Mouse (Mus musculus): ENCODE measurements around the gene Tmem168. TPM values are rescaled to one million over a fixed set of nuclear protein-coding genes. Genes with fewer than 3 reads are reported as not detected.
A peak's percentile ranks its signal among the peaks of the same experiment; 100 is the strongest.

Tmem168 gene
- total RNA-seq (2021) (10 to 100 TPM; 15.6 to 18.3 TPM), polyA plus RNA-seq (2012; rRNA removed) (5.5 and 11.5 TPM in 2 replicates)
- long read RNA-seq, full-length matches to known transcripts = 22 of 23 reads
- long read RNA-seq, partial matches to known transcripts = 0 of 23 reads
- long read RNA-seq, other reads (novel, unspliced or antisense) = 1 of 23 reads

DNA sequence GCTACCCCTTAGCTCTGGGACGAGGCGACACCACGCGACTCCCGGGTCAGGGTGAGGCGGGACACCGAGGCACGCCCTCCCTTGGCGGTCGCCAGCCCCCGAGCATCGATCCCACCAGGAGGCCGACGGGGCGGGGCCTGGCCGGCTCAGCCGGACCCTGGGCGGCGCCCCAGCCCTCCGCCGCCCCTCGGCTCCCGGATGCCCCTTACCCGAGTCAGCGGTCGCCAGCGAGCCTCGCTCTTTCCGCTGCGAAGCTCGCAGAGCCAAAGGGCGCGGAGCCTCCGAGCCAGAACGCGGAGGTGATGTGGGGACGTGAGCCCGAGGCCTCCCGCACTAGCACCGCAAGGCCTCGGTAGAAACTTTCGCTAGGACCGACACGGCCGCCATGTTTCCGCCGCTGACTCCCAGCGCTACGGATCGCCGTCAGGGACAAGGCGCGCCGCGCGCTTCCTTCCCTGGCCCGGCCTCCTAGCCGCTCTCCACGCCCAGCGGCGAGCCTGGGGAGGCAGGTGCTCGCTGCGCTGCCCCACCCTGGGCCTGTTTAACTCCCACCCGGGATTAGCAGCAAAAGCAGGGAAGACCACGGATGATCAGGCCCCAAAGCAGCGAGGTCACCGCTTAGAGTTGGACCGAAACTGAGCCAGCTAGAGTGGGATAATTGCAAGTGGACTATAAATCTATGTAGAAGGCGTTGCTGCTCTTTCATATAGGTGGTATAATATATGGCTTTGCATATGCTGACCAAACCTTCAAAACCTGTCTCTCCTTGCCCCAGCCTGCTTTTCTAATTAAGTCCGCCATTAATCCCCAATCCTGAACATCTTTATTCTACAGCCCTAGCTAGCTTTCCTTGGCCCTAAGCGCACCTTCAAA is at the start of gene Tmem168:
Gene Tmem168, minus strand, starts transcription at position 480 of the 873 bp plus-strand sequence.
- intact Hi-C loops (cut with DNase I) = loop anchor here (1.0 to 2.0 kb wide), 2 partner anchors 69 to 263 kb away; partner anchors contain the start of genes 2610001J05Rik and Bmt2
- DNase-seq = peak; percentile 95 to 97
- Histone ChIP-seq H3K27me3 (ENCODE audit: control insufficient read depth, insufficient read depth, low read length) (no peaks in the 10 kb centered on the region), H3K4me1 (ENCODE audit: control insufficient read depth, insufficient read depth, low read length) (no peaks in the 10 kb centered on the region), H3K27ac (peak within 1 kb of the TSS; percentile 97), H3K79me2 (replicated peaks; ENCODE audit: control insufficient read depth, insufficient read depth, low read length) (no peaks in the 10 kb centered on the region; the same call in 1 of the 2 replicates), H3K9ac (ENCODE audit: low read depth, low read length) (peak within 1 kb of the TSS; percentile 87), H3K4me3 (peak within 1 kb of the TSS; percentile 97), H3K36me3 (ENCODE audit: control insufficient read depth, insufficient read depth, low read length) (peaks cover 14% of the 10 kb centered on the region)
- 3% methylated on average over 65 of the region's 71 CpGs for WGBS
- TF ChIP-seq POLR2A (IDR thresholded peaks at IDR 0.05; ENCODE audit: insufficient read depth, low read depth, low read length) = peak; percentile 84
- no peak; the same call in 1 of the 2 replicates for TF ChIP-seq EP300 (IDR thresholded peaks at IDR 0.05; ENCODE audit: insufficient read depth, low read depth, low read length)
- TF ChIP-seq CTCF (IDR thresholded peaks at IDR 0.05) = peak; percentile 13; the same call in 1 of the 2 replicates

DNA sequence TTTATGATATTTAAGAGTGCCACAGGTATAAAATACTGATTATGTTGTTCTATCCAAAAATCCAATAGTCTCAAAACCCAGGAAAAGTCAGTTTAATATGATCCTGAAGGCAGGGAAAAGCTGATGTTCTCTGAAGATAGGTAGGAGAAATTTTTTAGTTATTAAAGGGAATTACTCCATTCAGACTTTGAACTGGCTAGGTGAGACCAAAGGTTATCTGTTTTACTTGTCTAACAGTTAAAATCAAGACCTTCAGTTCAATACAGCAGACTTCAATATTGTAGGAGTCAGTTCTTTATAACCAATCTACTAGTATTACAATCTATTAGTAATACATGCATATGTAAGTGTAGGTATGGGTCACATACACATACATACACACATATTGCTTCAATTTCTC is 46.2 kb upstream of the Tmem168 start:
- no peaks in the 10 kb centered on the region; the same call in 1 of the 2 replicates for H3K36me3 ChIP-seq (ENCODE audit: control insufficient read depth, insufficient read depth, low read length)
- no peaks in the 10 kb centered on the region for H3K4me1 ChIP-seq (ENCODE audit: control insufficient read depth, insufficient read depth, low read length)
- H3K79me2 ChIP-seq (replicated peaks; ENCODE audit: control insufficient read depth, insufficient read depth, low read length) = no peaks in the 10 kb centered on the region
- no peak overlapping the region for H3K4me3 ChIP-seq
- intact Hi-C loops (cut with DNase I) = no loop called here
- no peak overlapping the region for H3K27ac ChIP-seq
- no peak for TF ChIP-seq EP300 (IDR thresholded peaks at IDR 0.05; ENCODE audit: insufficient read depth, low read depth, low read length)
- no peak for TF ChIP-seq POLR2A (IDR thresholded peaks at IDR 0.05; ENCODE audit: insufficient read depth, low read depth, low read length)
- TF ChIP-seq CTCF (IDR thresholded peaks at IDR 0.05) = no peak
- no peak for DNase-seq
- no peak overlapping the region for H3K9ac ChIP-seq (ENCODE audit: low read depth, low read length)
- no peaks in the 10 kb centered on the region for H3K27me3 ChIP-seq (ENCODE audit: control insufficient read depth, insufficient read depth, low read length)

DNA sequence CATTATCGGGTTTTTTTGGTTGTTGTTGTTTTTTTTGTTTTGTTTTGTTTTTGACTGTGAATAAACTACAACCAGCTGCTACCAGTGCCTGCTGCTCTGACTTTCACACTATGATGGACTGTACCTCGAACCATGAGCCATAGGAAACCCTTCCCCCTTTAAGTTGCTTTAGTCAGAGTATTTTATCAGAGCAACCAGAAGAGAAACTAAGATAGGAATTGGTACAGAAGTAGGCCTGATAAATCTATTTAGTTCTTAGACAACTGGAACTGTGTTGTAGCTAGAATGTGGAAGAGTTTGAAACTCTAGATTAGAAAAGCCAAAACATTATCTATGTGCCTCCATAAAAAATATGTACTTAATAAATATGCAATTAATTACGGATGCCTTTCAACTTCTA is 44.4 kb upstream of the Tmem168 start:
- Histone ChIP-seq H3K27me3 (ENCODE audit: control insufficient read depth, insufficient read depth, low read length) (no peaks in the 10 kb centered on the region), H3K27ac (no peak overlapping the region), H3K9ac (ENCODE audit: low read depth, low read length) (no peak overlapping the region), H3K4me3 (no peak overlapping the region), H3K36me3 (ENCODE audit: control insufficient read depth, insufficient read depth, low read length) (no peaks in the 10 kb centered on the region; the same call in 1 of the 2 replicates), H3K79me2 (replicated peaks; ENCODE audit: control insufficient read depth, insufficient read depth, low read length) (peaks cover 3% of the 10 kb centered on the region; the same call in 1 of the 2 replicates), H3K4me1 (ENCODE audit: control insufficient read depth, insufficient read depth, low read length) (no peaks in the 10 kb centered on the region)
- DNase-seq = no peak
- intact Hi-C loops (cut with DNase I) = no loop called here
- WGBS = 91% methylated on average over 3 of the region's 3 CpGs
- TF ChIP-seq EP300 (IDR thresholded peaks at IDR 0.05; ENCODE audit: insufficient read depth, low read depth, low read length) (no peak), POLR2A (IDR thresholded peaks at IDR 0.05; ENCODE audit: insufficient read depth, low read depth, low read length) (no peak), CTCF (IDR thresholded peaks at IDR 0.05) (no peak)

DNA sequence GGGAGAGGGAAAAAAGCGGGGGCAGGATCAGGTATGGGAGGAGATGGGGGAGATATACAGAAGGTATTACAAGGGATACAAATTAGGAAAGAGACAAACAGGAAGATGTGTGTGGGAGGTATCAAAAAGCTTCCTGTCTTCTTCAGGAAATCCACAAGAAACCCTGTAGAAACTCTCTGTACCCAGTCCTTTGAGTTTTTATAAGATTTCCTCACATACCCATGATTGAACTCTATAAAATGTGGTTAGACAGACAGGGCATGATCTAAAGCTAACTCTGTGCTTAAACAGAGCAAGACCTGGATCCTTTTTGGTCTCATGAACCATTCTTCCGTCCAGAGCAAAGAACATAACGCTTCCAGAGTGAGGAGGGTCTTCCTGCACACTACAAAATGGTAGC is 43.0 kb upstream of the Tmem168 start:
- Histone ChIP-seq H3K9ac (ENCODE audit: low read depth, low read length) (no peak overlapping the region), H3K36me3 (ENCODE audit: control insufficient read depth, insufficient read depth, low read length) (no peaks in the 10 kb centered on the region; the same call in 1 of the 2 replicates), H3K4me3 (no peak overlapping the region), H3K27ac (no peak overlapping the region), H3K4me1 (ENCODE audit: control insufficient read depth, insufficient read depth, low read length) (no peaks in the 10 kb centered on the region), H3K79me2 (replicated peaks; ENCODE audit: control insufficient read depth, insufficient read depth, low read length) (peaks cover 3% of the 10 kb centered on the region; the same call in 1 of the 2 replicates), H3K27me3 (ENCODE audit: control insufficient read depth, insufficient read depth, low read length) (no peaks in the 10 kb centered on the region)
- intact Hi-C loops (cut with DNase I) = no loop called here
- TF ChIP-seq CTCF (IDR thresholded peaks at IDR 0.05) (no peak), EP300 (IDR thresholded peaks at IDR 0.05; ENCODE audit: insufficient read depth, low read depth, low read length) (no peak), POLR2A (IDR thresholded peaks at IDR 0.05; ENCODE audit: insufficient read depth, low read depth, low read length) (no peak)
- WGBS = 97% methylated on average over 3 of the region's 3 CpGs
- no peak for DNase-seq

DNA sequence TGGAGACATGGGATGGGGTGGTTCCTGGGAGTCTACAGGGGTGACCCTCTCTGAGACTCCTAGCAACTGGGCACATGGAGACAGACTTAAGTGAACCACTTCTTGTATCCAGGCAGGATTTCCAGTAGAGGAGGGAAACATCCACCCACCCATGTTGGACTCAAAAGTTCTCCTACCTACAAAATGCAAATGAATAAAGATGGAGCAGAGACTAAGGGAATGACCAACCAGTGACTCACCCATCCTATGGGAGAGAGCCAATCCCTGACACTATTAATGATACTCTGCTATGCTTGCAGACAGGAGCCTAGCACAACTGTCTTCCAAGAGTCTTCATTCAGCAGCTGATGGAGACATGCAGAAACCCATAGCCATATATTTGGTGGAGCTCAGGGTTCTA is 40.4 kb upstream of the Tmem168 start:
- H3K9ac ChIP-seq (ENCODE audit: low read depth, low read length) = no peak overlapping the region
- no peak overlapping the region for H3K27ac ChIP-seq
- peaks cover 3% of the 10 kb centered on the region; the same call in 1 of the 2 replicates for H3K79me2 ChIP-seq (replicated peaks; ENCODE audit: control insufficient read depth, insufficient read depth, low read length)
- no peaks in the 10 kb centered on the region for H3K27me3 ChIP-seq (ENCODE audit: control insufficient read depth, insufficient read depth, low read length)
- no peak for DNase-seq
- no peaks in the 10 kb centered on the region; the same call in 1 of the 2 replicates for H3K36me3 ChIP-seq (ENCODE audit: control insufficient read depth, insufficient read depth, low read length)
- H3K4me1 ChIP-seq (ENCODE audit: control insufficient read depth, insufficient read depth, low read length) = no peaks in the 10 kb centered on the region
- TF ChIP-seq EP300 (IDR thresholded peaks at IDR 0.05; ENCODE audit: insufficient read depth, low read depth, low read length) (no peak), POLR2A (IDR thresholded peaks at IDR 0.05; ENCODE audit: insufficient read depth, low read depth, low read length) (no peak), CTCF (IDR thresholded peaks at IDR 0.05) (no peak)
- no peak overlapping the region for H3K4me3 ChIP-seq
- intact Hi-C loops (cut with DNase I) = no loop called here
